Mouse (Mus musculus) forebrain, embryonic 15.5 days (tissue): ENCODE measurements around the gene Fgf13. TPM values are rescaled to one million over a fixed set of nuclear protein-coding genes. Genes with fewer than 3 reads are reported as not detected.
A peak's percentile ranks its signal among the peaks of the same experiment; 100 is the strongest.

ENCODE experiments used
- ATAC-seq: fragments of 200-750 bp; cut with Nextera tagmentation; replicated peaks from 2 replicates; pipeline ENCODE4 v1.8.0; 2017; ENCODE audit warnings: mild to moderate bottlenecking, moderate TSS enrichment, moderate library complexity
- H3K27ac ChIP-seq: fragments of 300-500 bp; sonication (generic); replicated peaks from 2 replicates; pipeline ENCODE4 v1.5.1; 2015; ENCODE audit warnings: mild to moderate bottlenecking, inconsistent platforms
- H3K27me3 ChIP-seq: fragments of 300-500 bp; sonication (generic); 2 replicates; pipeline ENCODE4 v1.6.1; 2015; ENCODE audit warnings: inconsistent platforms
- H3K36me3 ChIP-seq: fragments of 300-500 bp; sonication (generic); 2 replicates; pipeline ENCODE4 v1.6.1; 2015; ENCODE audit warnings: mild to moderate bottlenecking, inconsistent platforms
- H3K4me1 ChIP-seq: fragments of 300-500 bp; sonication (generic); 2 replicates; pipeline ENCODE4 v1.6.1; 2015; ENCODE audit warnings: inconsistent platforms
- H3K4me2 ChIP-seq: fragments of 300-500 bp; sonication (generic); replicated peaks from 2 replicates; pipeline ENCODE4 v1.6.1; 2015; ENCODE audit warnings: mild to moderate bottlenecking, inconsistent platforms
- H3K4me3 ChIP-seq: fragments of 300-500 bp; sonication (generic); 2 replicates; pipeline ENCODE4 v1.5.1; 2015; ENCODE audit warnings: mild to moderate bottlenecking, inconsistent platforms
- H3K9ac ChIP-seq: fragments of 300-500 bp; sonication (generic); replicated peaks from 2 replicates; pipeline ENCODE4 v1.6.1; 2015; ENCODE audit warnings: mild to moderate bottlenecking, inconsistent platforms
- H3K9me3 ChIP-seq: fragments of 300-500 bp; sonication (generic); 2 replicates; pipeline ENCODE4 v1.6.1; 2016; ENCODE audit warnings: inconsistent platforms
- WGBS: fragments of 180-500 bp; shearing (Covaris S2); methylation state at CpG from one replicate; pipeline ENCODE4 v1.1.7; 2015; ENCODE audit warnings: mixed read lengths; 5-methylcytosine and 5-hydroxymethylcytosine counted together
- polyA plus RNA-seq: library from polyadenylated mRNA; unstranded; fragments of >200 nt; fragmentation: Nextera tagmentation; extraction: Ambion mirVana; gene quantifications from 2 replicates; pipeline ENCODE4 v1.2.1, GENCODE M21; 2015

Fgf13 gene
- polyA plus RNA-seq, 1 experiment from 2014 or later, result 115 TPM

DNA sequence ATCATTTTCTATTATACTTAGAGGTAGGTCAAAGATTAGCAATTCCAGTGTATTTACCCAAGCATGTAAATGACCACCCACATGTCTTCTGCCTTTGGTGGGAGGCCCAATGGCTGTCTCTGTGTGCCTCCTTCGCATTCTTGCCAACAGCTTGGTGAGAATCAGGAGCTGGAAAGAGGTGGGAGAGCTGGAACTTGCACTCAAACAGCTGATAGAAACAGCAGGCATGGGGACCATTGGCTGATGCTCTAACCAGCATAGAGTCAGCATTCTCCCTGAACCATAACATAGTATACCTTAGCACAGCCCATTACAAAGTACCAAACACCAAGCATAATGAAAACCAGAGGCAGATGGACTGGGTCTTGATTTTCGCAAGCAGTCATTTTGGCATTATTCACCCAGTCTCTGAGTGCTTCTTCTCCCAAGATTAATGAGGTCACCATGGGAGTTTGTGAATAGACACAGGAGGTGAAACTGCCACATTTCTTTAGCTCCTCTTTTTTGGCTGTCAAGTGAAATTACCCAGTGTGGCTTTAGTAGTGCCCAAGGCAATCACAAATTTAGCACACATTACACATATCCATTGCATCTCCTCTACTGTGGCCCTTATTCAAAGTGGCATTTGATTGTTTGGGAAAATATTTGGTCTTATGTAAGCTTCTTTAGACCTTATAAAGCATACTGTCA lies 165.1 kb downstream of the Fgf13 start:
- H3K27me3 ChIP-seq, result no peaks in the 10 kb centered on the region
- no peak overlapping the region for H3K27ac ChIP-seq
- no peak overlapping the region for H3K9ac ChIP-seq
- 80% methylated on average over 2 of the region's 2 CpGs for WGBS
- H3K4me3 ChIP-seq, result no peak overlapping the region
- H3K36me3 ChIP-seq, result no peaks in the 10 kb centered on the region
- no peak for ATAC-seq
- no peaks in the 10 kb centered on the region for H3K9me3 ChIP-seq
- H3K4me2 ChIP-seq, result no peak overlapping the region
- H3K4me1 ChIP-seq, result no peaks in the 10 kb centered on the region

- no peaks in the 10 kb centered on the region for H3K4me1 ChIP-seq
- H3K4me3 ChIP-seq, result no peak overlapping the region
- no peaks in the 10 kb centered on the region for H3K9me3 ChIP-seq
- no peaks in the 10 kb centered on the region for H3K27me3 ChIP-seq
- H3K27ac ChIP-seq, result no peak overlapping the region
- peak; percentile 58 for ATAC-seq
- no peak overlapping the region for H3K9ac ChIP-seq
- H3K4me2 ChIP-seq, result no peak overlapping the region
- 53% methylated on average over 3 of the region's 3 CpGs for WGBS
- no peaks in the 10 kb centered on the region for H3K36me3 ChIP-seq
These were observed 276.9 kb downstream of the Fgf13 start for GRCm38 (mm10) chrX:59290916-59291411.

DNA sequence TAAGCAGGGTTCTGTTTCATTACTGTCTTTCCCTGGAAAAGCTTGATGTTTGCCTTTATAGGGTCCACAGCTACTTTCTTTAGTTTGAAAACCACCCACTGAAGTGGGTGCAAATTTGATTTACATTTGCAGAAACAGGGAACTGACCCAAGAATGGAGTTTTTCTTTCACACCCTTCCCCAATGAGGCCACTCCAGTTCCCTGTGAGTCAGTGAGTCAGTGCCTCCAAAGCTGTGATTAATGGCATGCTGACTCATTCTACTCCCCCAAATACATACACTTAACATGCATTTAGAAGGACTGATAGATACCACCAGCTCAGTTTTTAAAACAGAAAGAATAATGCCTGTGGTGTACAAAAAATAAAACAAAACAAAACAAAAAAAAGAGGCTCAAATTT lies 316.3 kb downstream of the Fgf13 start:
- no peak overlapping the region for H3K9ac ChIP-seq
- H3K4me1 ChIP-seq, result no peaks in the 10 kb centered on the region
- no peak for ATAC-seq
- no peak overlapping the region for H3K27ac ChIP-seq
- H3K9me3 ChIP-seq, result no peaks in the 10 kb centered on the region
- no peak overlapping the region for H3K4me3 ChIP-seq
- no peaks in the 10 kb centered on the region for H3K36me3 ChIP-seq
- no peak overlapping the region for H3K4me2 ChIP-seq
- H3K27me3 ChIP-seq, result no peaks in the 10 kb centered on the region

DNA sequence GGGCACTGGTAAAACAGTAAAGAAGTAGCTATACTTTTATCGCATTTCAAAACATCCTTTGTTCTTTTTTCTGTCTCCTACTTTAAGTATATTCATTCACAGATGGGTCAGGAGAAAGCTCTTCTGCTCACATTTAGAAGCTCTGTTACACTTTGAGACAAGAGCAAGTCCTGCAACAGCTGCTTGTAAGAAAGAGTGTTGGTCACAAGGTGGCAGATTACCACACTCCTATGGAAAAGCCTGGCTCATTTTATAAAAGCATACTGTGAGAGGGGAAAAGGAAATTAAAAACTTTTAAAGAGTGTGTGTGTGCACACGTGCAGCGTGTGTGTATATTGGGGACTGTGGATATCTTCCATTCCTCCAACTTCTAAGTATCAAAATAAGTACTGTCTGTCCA lies 324.1 kb downstream of the Fgf13 start:
- no peaks in the 10 kb centered on the region for H3K36me3 ChIP-seq
- H3K9me3 ChIP-seq, result no peaks in the 10 kb centered on the region
- H3K4me1 ChIP-seq, result no peaks in the 10 kb centered on the region
- H3K27ac ChIP-seq, result no peak overlapping the region
- ATAC-seq, result no peak
- 66% methylated on average over 3 of the region's 3 CpGs for WGBS
- H3K9ac ChIP-seq, result no peak overlapping the region
- H3K4me3 ChIP-seq, result no peak overlapping the region
- no peak overlapping the region for H3K4me2 ChIP-seq
- no peaks in the 10 kb centered on the region for H3K27me3 ChIP-seq

DNA sequence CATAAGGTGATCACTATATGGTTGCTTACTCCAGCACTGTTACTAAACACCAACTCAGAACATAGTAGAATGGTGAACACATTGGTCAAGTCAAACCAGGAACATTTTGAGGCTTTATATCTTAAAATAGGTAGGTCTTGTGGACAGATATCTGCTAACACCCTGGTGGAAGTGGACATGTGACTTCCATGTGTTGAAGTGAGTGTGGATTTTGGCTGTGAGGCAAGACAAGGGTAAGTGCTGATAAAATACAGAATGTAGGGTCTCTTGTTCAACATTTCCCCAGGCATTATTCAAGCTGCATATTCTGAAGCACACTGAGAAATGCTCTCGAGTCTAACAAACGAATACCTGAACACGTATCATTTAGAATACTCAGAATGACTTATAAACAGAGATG lies 324.7 kb downstream of the Fgf13 start:
- no peak overlapping the region for H3K27ac ChIP-seq
- H3K4me2 ChIP-seq, result no peak overlapping the region
- H3K36me3 ChIP-seq, result no peaks in the 10 kb centered on the region
- H3K4me3 ChIP-seq, result no peak overlapping the region
- no peaks in the 10 kb centered on the region for H3K27me3 ChIP-seq
- ATAC-seq, result no peak
- H3K4me1 ChIP-seq, result no peaks in the 10 kb centered on the region
- WGBS, result 79% methylated on average over 3 of the region's 3 CpGs
- H3K9ac ChIP-seq, result no peak overlapping the region
- no peaks in the 10 kb centered on the region for H3K9me3 ChIP-seq

DNA sequence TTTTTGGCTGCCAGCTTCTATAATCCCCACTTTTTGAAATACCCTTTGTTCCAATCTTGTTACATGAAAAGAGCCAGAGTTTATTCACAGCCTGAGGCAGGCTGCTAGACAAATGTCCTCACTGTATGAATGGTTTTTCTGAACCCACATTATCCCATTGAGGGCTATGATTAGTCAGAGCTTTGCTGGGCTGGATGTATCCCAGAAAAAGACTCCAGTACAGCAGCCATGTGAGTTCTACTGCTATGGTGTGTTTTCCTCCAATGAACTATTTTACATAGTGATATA lies 326.5 kb downstream of the Fgf13 start:
- H3K4me3 ChIP-seq, result no peak overlapping the region
- no peak overlapping the region for H3K27ac ChIP-seq
- no peaks in the 10 kb centered on the region for H3K9me3 ChIP-seq
- no peaks in the 10 kb centered on the region for H3K4me1 ChIP-seq
- no peak overlapping the region for H3K4me2 ChIP-seq
- ATAC-seq, result peak; percentile 93
- no peaks in the 10 kb centered on the region for H3K36me3 ChIP-seq
- H3K27me3 ChIP-seq, result no peaks in the 10 kb centered on the region
- no peak overlapping the region for H3K9ac ChIP-seq

DNA sequence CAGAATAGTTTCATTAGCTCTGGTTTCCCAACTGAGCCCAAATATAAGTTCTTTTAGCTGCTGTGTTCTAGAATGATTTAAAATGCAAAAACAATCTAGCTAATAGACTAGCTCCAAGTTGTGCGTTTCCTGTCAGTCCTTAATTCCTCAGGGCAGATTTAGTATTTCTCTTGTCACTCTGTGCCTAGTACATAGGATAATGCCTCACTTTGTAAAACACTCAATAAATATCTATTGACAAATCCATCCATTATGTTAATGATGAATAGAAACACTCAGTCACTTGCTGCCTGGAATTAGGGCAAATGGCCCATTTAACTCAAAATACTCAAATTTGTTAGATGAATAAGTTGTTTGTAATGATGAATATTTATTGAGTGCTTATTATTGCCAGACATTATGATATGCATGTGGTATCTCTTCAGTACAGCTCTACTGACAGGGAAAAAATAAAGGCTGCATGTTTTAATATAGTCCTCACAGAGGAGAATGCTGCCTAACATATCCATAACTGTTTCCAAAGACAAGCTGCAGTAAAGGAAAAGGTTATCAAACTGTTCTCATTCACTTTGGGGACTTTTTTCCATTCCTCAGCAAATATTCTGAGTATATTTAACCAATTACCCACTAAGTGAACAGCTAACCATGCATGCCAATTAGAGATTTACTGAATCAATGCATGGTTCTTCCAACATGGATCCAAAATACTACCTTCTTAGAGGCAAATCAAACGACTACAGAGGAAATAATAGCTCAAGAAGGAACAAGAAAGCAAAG lies 327.0 kb downstream of the Fgf13 start:
- Histone ChIP-seq H3K4me1 (no peaks in the 10 kb centered on the region), H3K27me3 (no peaks in the 10 kb centered on the region), H3K36me3 (no peaks in the 10 kb centered on the region), H3K4me2 (no peak overlapping the region), H3K9me3 (no peaks in the 10 kb centered on the region), H3K4me3 (no peak overlapping the region), H3K27ac (0 out of 2 replicates have a peak overlapping the region, but pooled peaks have one; percentile 23), H3K9ac (no peak overlapping the region)
- peak; percentile 88 for ATAC-seq
- 15% methylated on average over 2 of the region's 2 CpGs for WGBS

- no peaks in the 10 kb centered on the region for H3K9me3 ChIP-seq
- H3K36me3 ChIP-seq, result no peaks in the 10 kb centered on the region
- whole genome bisulfite sequencing, result 79% methylated on average over 3 of the region's 3 CpGs
- H3K27me3 ChIP-seq, result no peaks in the 10 kb centered on the region
- no peak overlapping the region for H3K27ac ChIP-seq
- no peak for ATAC-seq
- no peak overlapping the region for H3K4me2 ChIP-seq
- H3K4me1 ChIP-seq, result no peaks in the 10 kb centered on the region
- no peak overlapping the region for H3K4me3 ChIP-seq
- no peak overlapping the region for H3K9ac ChIP-seq
These were observed 347.2 kb downstream of the Fgf13 start for GRCm38 (mm10) chrX:59220675-59221074.

DNA sequence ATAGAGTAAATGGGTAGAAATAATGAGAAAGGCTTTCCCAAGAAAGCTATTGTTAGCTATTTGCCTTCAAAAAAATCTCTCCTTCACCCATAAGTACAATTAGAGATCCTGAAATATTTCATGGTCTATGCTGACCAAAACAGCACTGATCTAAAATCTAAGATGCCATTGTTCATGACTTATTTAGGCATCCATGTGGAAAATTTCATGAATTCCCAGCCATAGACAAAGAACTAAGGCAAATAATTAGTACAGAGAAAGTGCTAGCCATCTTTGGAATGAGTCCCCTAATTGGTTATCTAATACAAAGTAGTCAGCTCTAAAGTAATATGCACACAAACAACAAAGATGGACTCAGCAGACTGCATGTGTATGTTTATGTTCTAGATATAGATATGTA lies 366.7 kb downstream of the Fgf13 start:
- no peak overlapping the region for H3K27ac ChIP-seq
- H3K9ac ChIP-seq, result no peak overlapping the region
- H3K4me3 ChIP-seq, result no peak overlapping the region
- H3K4me2 ChIP-seq, result no peak overlapping the region
- H3K9me3 ChIP-seq, result no peaks in the 10 kb centered on the region
- no peaks in the 10 kb centered on the region for H3K36me3 ChIP-seq
- no peaks in the 10 kb centered on the region for H3K27me3 ChIP-seq
- no peaks in the 10 kb centered on the region for H3K4me1 ChIP-seq
- ATAC-seq, result no peak

DNA sequence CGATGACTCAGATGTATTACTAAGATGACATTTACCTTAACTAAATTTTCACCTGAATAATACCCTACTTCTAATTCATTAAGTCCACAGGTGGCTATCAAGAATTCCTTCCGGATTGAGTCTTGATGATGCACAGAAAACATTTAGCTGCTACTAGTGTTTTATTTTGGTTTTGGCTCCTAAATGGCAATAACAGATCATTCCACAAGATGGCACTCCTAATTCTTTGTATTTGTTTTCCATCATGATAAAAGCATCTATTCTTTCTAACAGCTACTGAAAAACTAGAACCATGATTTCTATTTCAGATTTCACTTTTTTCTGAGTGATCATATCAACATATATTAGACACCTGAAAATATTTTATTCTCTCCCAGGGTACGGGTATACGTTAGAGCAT lies 373.7 kb downstream of the Fgf13 start:
- WGBS, result 75% methylated on average over 4 of the region's 4 CpGs
- H3K27ac ChIP-seq, result no peak overlapping the region
- no peaks in the 10 kb centered on the region for H3K36me3 ChIP-seq
- no peak overlapping the region for H3K9ac ChIP-seq
- no peak overlapping the region for H3K4me3 ChIP-seq
- H3K4me2 ChIP-seq, result no peak overlapping the region
- no peaks in the 10 kb centered on the region for H3K27me3 ChIP-seq
- ATAC-seq, result no peak
- no peaks in the 10 kb centered on the region for H3K9me3 ChIP-seq
- H3K4me1 ChIP-seq, result no peaks in the 10 kb centered on the region

DNA sequence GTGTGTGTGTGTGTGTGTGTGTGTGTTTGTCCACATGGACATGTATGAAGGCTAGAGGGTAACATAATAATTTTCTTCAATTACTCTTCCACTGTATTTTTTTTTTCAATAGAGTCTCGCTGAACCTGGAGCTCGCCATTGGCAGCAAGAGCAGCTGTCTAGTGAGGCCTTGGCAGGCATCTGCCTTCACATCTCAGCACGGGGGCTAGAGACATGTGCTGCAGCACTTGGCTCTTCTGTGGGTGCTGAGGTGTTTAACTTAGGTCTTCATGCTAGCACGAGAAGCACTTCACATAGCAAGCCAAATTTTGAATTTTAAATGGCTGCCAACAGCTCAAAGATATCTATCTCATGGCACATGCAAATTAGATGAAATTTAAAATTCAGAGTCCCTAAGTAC lies 380.9 kb downstream of the Fgf13 start:
- H3K27ac ChIP-seq, result no peak overlapping the region
- H3K4me1 ChIP-seq, result no peaks in the 10 kb centered on the region
- no peak overlapping the region for H3K9ac ChIP-seq
- no peaks in the 10 kb centered on the region for H3K9me3 ChIP-seq
- H3K4me3 ChIP-seq, result no peak overlapping the region
- ATAC-seq, result no peak; the same call in 1 of the 2 replicates
- no peaks in the 10 kb centered on the region for H3K27me3 ChIP-seq
- no peak overlapping the region for H3K4me2 ChIP-seq
- 57% methylated on average over 4 of the region's 4 CpGs for WGBS
- no peaks in the 10 kb centered on the region for H3K36me3 ChIP-seq

DNA sequence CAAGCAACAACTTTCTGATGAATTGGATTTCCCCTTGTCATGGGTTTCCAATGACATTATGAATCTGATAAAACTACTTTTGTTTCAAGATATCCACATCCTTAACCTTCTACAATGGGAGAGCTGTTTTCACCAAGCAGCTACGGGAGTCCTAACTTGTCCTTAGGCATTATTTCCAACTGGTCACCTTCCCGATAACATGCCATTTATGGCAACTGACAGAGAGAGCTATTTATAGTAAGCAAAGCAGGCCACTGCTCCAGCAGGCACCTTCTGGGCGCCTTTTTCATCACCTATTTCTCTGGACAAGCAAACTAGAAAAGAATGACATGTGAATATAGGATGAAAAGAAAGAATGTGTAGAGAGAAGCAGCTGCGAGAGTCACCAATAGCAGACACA lies 385.5 kb downstream of the Fgf13 start:
- ATAC-seq, result no peak
- H3K36me3 ChIP-seq, result no peaks in the 10 kb centered on the region
- H3K9me3 ChIP-seq, result no peaks in the 10 kb centered on the region
- no peak overlapping the region for H3K4me2 ChIP-seq
- WGBS, result 64% methylated on average over 4 of the region's 4 CpGs
- no peak overlapping the region for H3K27ac ChIP-seq
- no peak overlapping the region for H3K9ac ChIP-seq
- peaks cover 13% of the 10 kb centered on the region for H3K4me1 ChIP-seq
- no peak overlapping the region for H3K4me3 ChIP-seq
- no peaks in the 10 kb centered on the region for H3K27me3 ChIP-seq

DNA sequence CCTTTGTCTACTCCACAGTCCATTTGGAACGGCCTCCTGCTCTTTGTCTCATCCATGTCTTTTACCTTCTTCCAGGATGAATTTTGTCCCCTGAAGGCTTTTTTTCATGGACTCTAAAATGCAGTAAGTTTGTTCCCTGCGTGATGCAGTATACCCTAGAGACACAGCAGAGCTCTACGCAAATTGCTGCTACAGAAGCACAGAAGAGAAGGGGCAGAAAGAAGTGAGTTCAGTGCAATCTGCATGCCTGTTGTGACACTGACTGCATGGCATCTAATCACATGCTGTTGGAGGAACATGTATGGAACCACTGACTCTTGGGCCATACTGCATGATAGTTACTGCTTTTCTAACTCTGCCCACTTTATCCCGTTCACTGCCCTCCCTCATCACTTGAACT lies 388.2 kb downstream of the Fgf13 start:
- WGBS, result 41% methylated on average over 4 of the region's 4 CpGs
- Histone ChIP-seq H3K9ac (no peak overlapping the region), H3K9me3 (no peaks in the 10 kb centered on the region), H3K27me3 (no peaks in the 10 kb centered on the region), H3K36me3 (no peaks in the 10 kb centered on the region), H3K4me3 (no peak overlapping the region), H3K4me2 (no peak overlapping the region), H3K27ac (peak overlapping the region; percentile 63), H3K4me1 (peaks cover 13% of the 10 kb centered on the region)
- ATAC-seq, result no peak; the same call in 1 of the 2 replicates
